Mouse (Mus musculus): ENCODE data around the gene Abcc1.

GRCm38 (mm10) chr16:14352234-14352633, 9.1 kb upstream of the Abcc1 start:
- TF ChIP-seq CTCF (IDR thresholded peaks at IDR 0.05; ENCODE audit: insufficient read depth, low read depth, low read length) (no peak), POLR2A (IDR thresholded peaks at IDR 0.05; ENCODE audit: insufficient read depth, low read depth, low read length) (no peak)
